Mouse (Mus musculus): Measurements from ENCODE around the gene Cisd3. TPM values are rescaled to one million over a fixed set of nuclear protein-coding genes. Genes with fewer than 3 reads are reported as not detected.

Gene Cisd3
- polyA plus RNA-seq, 1 experiment, result 51.9 TPM

Other genes with a start within 250 kb of the Cisd3 start
- gene 4933428G20Rik, start 185.5 kb upstream of the Cisd3 start, polyA plus RNA-seq (2012; rRNA removed), result 0.13 and 0.24 TPM in 2 replicates
- 117 and 123 TPM in 2 replicates for gene Srcin1, start 109.6 kb upstream of the Cisd3 start, polyA plus RNA-seq (2012; rRNA removed)
- gene Epop, start 56.1 kb upstream of the Cisd3 start, polyA plus RNA-seq (2012; rRNA removed), result 49.4 and 65.0 TPM in 2 replicates
- gene Mllt6, start 22.4 kb upstream of the Cisd3 start, polyA plus RNA-seq (2012; rRNA removed), result 74.9 and 84.0 TPM in 2 replicates
- 74.6 and 83.8 TPM in 2 replicates for gene Pcgf2, start 14.7 kb downstream of the Cisd3 start, polyA plus RNA-seq (2012; rRNA removed)
- 241 and 243 TPM in 2 replicates for gene Psmb3, start 17.6 kb downstream of the Cisd3 start, polyA plus RNA-seq (2012; rRNA removed)
- 60.9 and 63.3 TPM in 2 replicates for gene Pip4k2b, start 58.9 kb downstream of the Cisd3 start, polyA plus RNA-seq (2012; rRNA removed)
- 18.0 and 19.0 TPM in 2 replicates for gene Cwc25, start 80.7 kb downstream of the Cisd3 start, polyA plus RNA-seq (2012; rRNA removed)
- gene 1700001P01Rik, start 90.1 kb downstream of the Cisd3 start, polyA plus RNA-seq (2012; rRNA removed), result 0.34 and 0.78 TPM in 2 replicates
- gene Rpl23, start 96.6 kb downstream of the Cisd3 start, polyA plus RNA-seq (2012; rRNA removed), result 342 and 345 TPM in 2 replicates
- gene Lasp1, start 113.2 kb downstream of the Cisd3 start, polyA plus RNA-seq (2012; rRNA removed), result 108 and 111 TPM in 2 replicates
- gene B230217C12Rik, start 155.0 kb downstream of the Cisd3 start, polyA plus RNA-seq (2012; rRNA removed), result 102 and 104 TPM in 2 replicates
- 0.48 and 0.76 TPM in 2 replicates for gene Fbxo47, start 198.3 kb downstream of the Cisd3 start, polyA plus RNA-seq (2012; rRNA removed)

All from frontal cortex, adult 2 months (tissue).